Mouse (Mus musculus) MEL (cell line): ENCODE data around the gene Slc16a10. TPM values are rescaled to one million over a fixed set of nuclear protein-coding genes. Genes with fewer than 3 reads are reported as not detected.

Experiments
- DNase-seq: peaks from one replicate; pipeline ENCODE4 v3.0.0; 2011; ENCODE audit warnings: low read depth, low spot score
- H3K27ac ChIP-seq: 2 replicates; pipeline ENCODE4 v1.5.1; 2012; ENCODE audit warnings: low read depth, mild to moderate bottlenecking, control low read depth, low read length, moderate library complexity; ENCODE audit not compliant: control insufficient read depth
- H3K27me3 ChIP-seq, 2 experiments: fragments of 150-350 bp in 1 of 2; sonication (generic) in 1 of 2; 2 replicates each; pipeline ENCODE4 v1.6.1; 2012; ENCODE audit warnings: low read length in 2 of 2, mild to moderate bottlenecking in 2 of 2, improper control_type of control experiment in 1 of 2, moderate library complexity in 1 of 2; ENCODE audit not compliant: insufficient read depth in 2 of 2, control insufficient read depth in 1 of 2
- H3K36me3 ChIP-seq, 2 experiments: 2 replicates each; pipeline ENCODE4 v1.6.1; 2012 to 2014; ENCODE audit warnings: low read length in 2 of 2, improper control_type of control experiment in 1 of 2, inconsistent platforms in 1 of 2, mild to moderate bottlenecking in 1 of 2; ENCODE audit not compliant: insufficient read depth in 2 of 2, control insufficient read depth in 1 of 2
- H3K4me1 ChIP-seq, 2 experiments: fragments of 150-350 bp in 1 of 2; sonication (generic) in 1 of 2; 2 replicates each; pipeline ENCODE4 v1.6.1; 2012; ENCODE audit warnings: low read length in 2 of 2, improper control_type of control experiment in 1 of 2, mild to moderate bottlenecking in 1 of 2; ENCODE audit not compliant: insufficient read depth in 2 of 2, control insufficient read depth in 1 of 2
- H3K4me3 ChIP-seq, 2 experiments: fragments of 150-350 bp in 1 of 2; sonication (generic) in 1 of 2; 2 replicates each; pipeline ENCODE4 v1.5.1; 2012; ENCODE audit warnings: low read depth in 2 of 2, low read length in 2 of 2, mild to moderate bottlenecking in 2 of 2, moderate library complexity in 2 of 2, control low read depth in 1 of 2, improper control_type of control experiment in 1 of 2; ENCODE audit not compliant: control insufficient read depth in 1 of 2, insufficient read depth in 1 of 2
- H3K79me2 ChIP-seq: 2 replicates; pipeline ENCODE4 v1.6.1; 2012; ENCODE audit warnings: mild to moderate bottlenecking, low read length, moderate library complexity; ENCODE audit not compliant: control insufficient read depth, poor library complexity, insufficient read depth
- H3K9ac ChIP-seq: 2 replicates; pipeline ENCODE4 v1.6.1; 2012; ENCODE audit warnings: low read depth, mild to moderate bottlenecking, control low read depth, low read length, moderate library complexity; ENCODE audit not compliant: control insufficient read depth, poor library complexity, severe bottlenecking
- H3K9me3 ChIP-seq: fragments of 150-350 bp; sonication (generic); replicated peaks from 2 replicates; pipeline ENCODE4 v1.6.1; 2012; ENCODE audit warnings: mild to moderate bottlenecking, low read length, improper control_type of control experiment, moderate library complexity; ENCODE audit not compliant: insufficient read depth
- BHLHE40 ChIP-seq: IDR thresholded peaks from 2 replicates; pipeline ENCODE4 v1.6.1; 2012; ENCODE audit warnings: low read depth, mild to moderate bottlenecking, inconsistent platforms, low read length, improper control_type of control experiment, borderline replicate concordance
- CTCF ChIP-seq, 3 experiments: IDR thresholded peaks in 2 of 3; conservative IDR thresholded peaks in 1 of 3; 2 replicates each; pipeline ENCODE4 v1.5.1; 2011 to 2012; ENCODE audit warnings: low read length in 3 of 3, low read depth in 2 of 3, mild to moderate bottlenecking in 2 of 3, improper control_type of control experiment in 1 of 3, inconsistent platforms in 1 of 3, mixed read lengths in 1 of 3, moderate library complexity in 1 of 3; ENCODE audit not compliant: control insufficient read depth in 1 of 3, insufficient read depth in 1 of 3, poor library complexity in 1 of 3, severe bottlenecking in 1 of 3
- ELF1 ChIP-seq: IDR thresholded peaks from 2 replicates; pipeline ENCODE4 v1.6.1; 2014; ENCODE audit warnings: low read depth, mild to moderate bottlenecking, inconsistent platforms, low read length, improper control_type of control experiment, moderate library complexity
- EP300 ChIP-seq, 2 experiments: IDR thresholded peaks; 2 replicates each; pipeline ENCODE4 v1.6.1; 2011; ENCODE audit warnings: improper control_type of control experiment in 2 of 2, low read length in 2 of 2, low read depth in 1 of 2, mild to moderate bottlenecking in 1 of 2
- ETS1 ChIP-seq: IDR thresholded peaks from 2 replicates; pipeline ENCODE4 v1.6.1; 2012; ENCODE audit warnings: low read depth, mild to moderate bottlenecking, inconsistent platforms, low read length, improper control_type of control experiment, moderate library complexity
- GATA1 ChIP-seq: IDR thresholded peaks from 2 replicates; pipeline ENCODE4 v1.6.1; 2011; ENCODE audit warnings: low read depth, low read length, improper control_type of control experiment
- HCFC1 ChIP-seq: IDR thresholded peaks from 2 replicates; pipeline ENCODE4 v1.6.1; 2012; ENCODE audit warnings: low read depth, mild to moderate bottlenecking, inconsistent platforms, low read length, improper control_type of control experiment, moderate library complexity
- MAX ChIP-seq: IDR thresholded peaks from 2 replicates; pipeline ENCODE4 v1.6.1; 2011; ENCODE audit warnings: low read length, improper control_type of control experiment
- MAZ ChIP-seq: IDR thresholded peaks from 2 replicates; pipeline ENCODE4 v1.6.1; 2012; ENCODE audit warnings: low read depth, mild to moderate bottlenecking, inconsistent platforms, low read length, improper control_type of control experiment
- MEF2A ChIP-seq: IDR thresholded peaks from 2 replicates; pipeline ENCODE4 v1.6.1; 2014; ENCODE audit warnings: low read depth, mild to moderate bottlenecking, inconsistent platforms, low read length, improper control_type of control experiment; ENCODE audit not compliant: poor library complexity, insufficient replicate concordance, severe bottlenecking; ENCODE audit errors: extremely low read depth
- MXI1 ChIP-seq: IDR thresholded peaks from 2 replicates; pipeline ENCODE4 v1.6.1; 2011; ENCODE audit warnings: mild to moderate bottlenecking, low read depth, low read length, improper control_type of control experiment
- MYB ChIP-seq: IDR thresholded peaks from 2 replicates; pipeline ENCODE4 v1.6.1; 2011; ENCODE audit warnings: mild to moderate bottlenecking, low read depth, low read length, improper control_type of control experiment
- NRF1 ChIP-seq: IDR thresholded peaks from 2 replicates; pipeline ENCODE4 v1.6.1; 2014; ENCODE audit warnings: low read depth, mild to moderate bottlenecking, inconsistent platforms, low read length, improper control_type of control experiment, moderate library complexity; ENCODE audit not compliant: poor library complexity, insufficient read depth, severe bottlenecking
- POLR2AphosphoS5 ChIP-seq: IDR thresholded peaks from 2 replicates; pipeline ENCODE4 v1.6.1; 2012; ENCODE audit warnings: low read depth, borderline replicate concordance, mild to moderate bottlenecking, inconsistent platforms, low read length, moderate library complexity, mixed read lengths
- RCOR1 ChIP-seq: IDR thresholded peaks from 2 replicates; pipeline ENCODE4 v1.6.1; 2012; ENCODE audit warnings: low read depth, mild to moderate bottlenecking, inconsistent platforms, low read length, improper control_type of control experiment
- SIN3A ChIP-seq: IDR thresholded peaks from 2 replicates; pipeline ENCODE4 v1.6.1; 2012; ENCODE audit warnings: low read length, improper control_type of control experiment, inconsistent platforms
- SMC3 ChIP-seq: IDR thresholded peaks from 2 replicates; pipeline ENCODE4 v1.6.1; 2011; ENCODE audit warnings: low read depth, low read length, improper control_type of control experiment
- TAL1 ChIP-seq: IDR thresholded peaks from 2 replicates; pipeline ENCODE4 v1.6.1; 2012; ENCODE audit warnings: mild to moderate bottlenecking, inconsistent platforms, low read length, moderate library complexity, mixed read lengths
- TBP ChIP-seq: IDR thresholded peaks from 2 replicates; pipeline ENCODE4 v1.8.0; 2011; ENCODE audit warnings: low read depth, low read length, improper control_type of control experiment
- TCF12 ChIP-seq: IDR thresholded peaks from 2 replicates; pipeline ENCODE4 v1.6.1; 2014; ENCODE audit warnings: low read depth, mild to moderate bottlenecking, inconsistent platforms, low read length, improper control_type of control experiment, moderate library complexity
- UBTF ChIP-seq: IDR thresholded peaks from 2 replicates; pipeline ENCODE4 v1.6.1; 2012; ENCODE audit warnings: low read depth, mild to moderate bottlenecking, inconsistent platforms, low read length, improper control_type of control experiment, moderate library complexity, borderline replicate concordance; ENCODE audit not compliant: insufficient read depth
- USF1 ChIP-seq: IDR thresholded peaks from 2 replicates; pipeline ENCODE4 v1.6.1; 2014; ENCODE audit warnings: low read depth, mild to moderate bottlenecking, inconsistent platforms, low read length, improper control_type of control experiment, moderate library complexity
- ZC3H11A ChIP-seq: IDR thresholded peaks from 2 replicates; pipeline ENCODE4 v1.6.1; 2012; ENCODE audit warnings: low read depth, mild to moderate bottlenecking, inconsistent platforms, low read length, improper control_type of control experiment
- ZKSCAN1 ChIP-seq: IDR thresholded peaks from 2 replicates; pipeline ENCODE4 v1.6.1; 2012; ENCODE audit warnings: low read depth, mild to moderate bottlenecking, inconsistent platforms, low read length, improper control_type of control experiment, moderate library complexity
- polyA plus RNA-seq, 2 experiments: library from polyadenylated mRNA; stranded (reverse) in 1 of 2; unstranded in 1 of 2; fragments of >175 nt in 1 of 2; fragments of >200 nt in 1 of 2; gene quantifications; 2 replicates each; pipeline versions ENCODE4 v1.2.1 to v1.2.4; 2012; ENCODE audit warnings: low replicate concordance in 2 of 2, low read depth in 1 of 2; ENCODE audit not compliant: insufficient read length in 2 of 2, insufficient read depth in 1 of 2, missing spikeins in 1 of 2
- total RNA-seq: library from RNA; depleted of rRNA; stranded (reverse); fragments of 300-350 nt; gene quantifications from 2 replicates; pipeline ENCODE4 v1.2.3, GENCODE M21; 2012

Gene Slc16a10
- total and polyA plus RNA-seq, 3 experiments, result 13.2 to 17.9 TPM; not detected in 1

GRCm38 (mm10) chr10:40105174-40105573, 36.9 kb downstream of the Slc16a10 start:
- TF ChIP-seq GATA1 (peak; percentile 85), CTCF (IDR thresholded peaks at IDR 0.05 in 2 of 3, conservative IDR thresholded peaks at IDR 0.05 in 1 of 3; ENCODE audit: control insufficient read depth in 1 of 3, insufficient read depth in 1 of 3, low read depth in 2 of 3, low read length in 3 of 3, poor library complexity in 1 of 3, severe bottlenecking in 1 of 3) (no peak), TBP (no peak), MAX (no peak), TCF12 (peak; percentile 87), SMC3 (no peak), RCOR1 (peak; percentile 56; the same call in 1 of the 2 replicates), ZC3H11A (no peak), ZKSCAN1 (no peak), UBTF (no peak), EP300 (IDR thresholded peaks at IDR 0.05; ENCODE audit: low read depth in 1 of 2, low read length in 2 of 2) (peak; percentile 85 to 91), HCFC1 (0 out of 2 replicates have a peak, but pooled peaks have one; percentile 47), NRF1 (no peak), TAL1 (no peak), MEF2A (0 out of 2 replicates have a peak, but pooled peaks have one; percentile 43), ELF1 (no peak), SIN3A (peak; percentile 75), USF1 (no peak), MXI1 (no peak), MAZ (no peak), BHLHE40 (no peak), ETS1 (peak; percentile 93), MYB (peak; percentile 81), POLR2AphosphoS5 (no peak)
- TF ChIP-seq, all 39 proteins: peak for 9
- Histone ChIP-seq H3K36me3 (peaks cover 0 to 43% of the 10 kb centered on the region in 2 experiments; a peak in 2 of 4 replicates), H3K27me3 (no peaks in the 10 kb centered on the region), H3K4me3 (0 out of 4 replicates have a peak overlapping the region, but pooled peaks of 1 of the 2 experiments have one; percentile 16), H3K9me3 (no peaks in the 10 kb centered on the region), H3K9ac (no peak overlapping the region), H3K79me2 (peaks cover 11% of the 10 kb centered on the region; the same call in 1 of the 2 replicates), H3K27ac (peak overlapping the region; percentile 76), H3K4me1 (peaks cover 31 to 40% of the 10 kb centered on the region in 2 experiments)
- DNase-seq, result peak; percentile 28
